Mouse (Mus musculus) urinary bladder, adult 18-20 months (tissue): ENCODE results near the gene Tpgs1.

ENCODE experiments used
- DNase-seq, 2 experiments: peaks; one replicate each; pipeline ENCODE4 v3.0.0; 2022; ENCODE audit warnings: low spot score in 2 of 2, mixed read lengths in 2 of 2

Gene Tpgs1

DNA sequence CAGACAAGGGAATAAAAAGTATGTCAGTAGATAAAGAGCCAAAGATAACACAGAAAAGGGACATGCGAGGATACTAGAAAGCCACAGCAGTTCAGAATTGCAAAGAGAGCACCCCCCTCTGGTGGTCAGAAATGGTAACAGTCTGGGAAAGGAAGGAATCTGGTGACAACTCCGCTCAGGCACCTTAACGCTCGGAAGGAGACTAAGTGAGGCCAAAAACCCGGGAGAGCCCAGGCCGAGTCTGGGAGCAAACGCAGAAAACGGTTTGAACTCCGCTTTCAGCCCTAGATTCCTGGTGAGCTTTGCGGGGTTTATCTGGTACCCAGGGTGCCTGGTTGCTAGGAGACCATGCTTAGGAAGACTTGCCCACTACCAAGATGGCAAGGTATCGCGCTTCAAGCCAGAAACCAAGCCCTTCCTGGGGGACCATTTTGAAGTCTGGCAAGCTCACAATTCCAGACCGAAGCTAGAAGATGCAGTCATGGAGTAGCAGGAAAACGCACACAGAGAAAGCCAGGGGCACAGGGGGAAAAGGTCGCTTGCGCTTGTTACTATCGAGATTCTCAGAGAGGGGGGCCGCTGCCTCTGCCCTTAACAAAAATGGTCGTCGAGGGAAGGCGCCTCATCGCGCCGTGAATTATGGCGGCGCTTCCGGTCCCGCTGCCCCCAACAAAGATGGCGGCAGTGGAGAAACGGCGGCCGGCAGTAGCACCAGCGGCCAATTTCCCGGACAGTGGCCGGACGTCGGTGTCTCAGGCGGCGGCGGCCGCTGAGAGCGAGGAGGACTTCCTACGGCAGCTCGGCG is at the start of gene Tpgs1:
TSS of gene Tpgs1 (plus strand) at position 599 of the 805 bp plus-strand sequence.
- DNase-seq, result peak; percentile 80 to 91

DNA sequence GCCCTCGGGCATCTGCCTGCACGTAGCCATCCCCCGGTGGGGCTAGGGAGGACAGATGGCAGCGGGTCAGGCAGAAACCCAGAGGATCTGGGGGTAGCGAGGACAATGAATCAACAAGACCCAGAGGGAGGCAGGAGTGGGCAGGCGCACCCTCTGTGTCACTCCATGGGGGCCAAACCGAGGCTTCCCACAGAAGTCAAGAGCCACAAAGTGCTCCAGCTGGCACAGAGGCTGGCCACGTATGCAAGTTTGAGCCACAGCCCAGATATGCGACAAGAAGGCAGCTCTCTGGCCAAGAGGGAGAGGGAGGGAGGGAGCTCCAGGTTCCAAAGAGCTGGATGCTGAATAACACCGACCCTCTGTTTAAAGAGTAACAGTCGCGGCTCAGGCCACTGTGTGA is 45.2 kb upstream of the Tpgs1 start:
- DNase-seq, result no peak

DNA sequence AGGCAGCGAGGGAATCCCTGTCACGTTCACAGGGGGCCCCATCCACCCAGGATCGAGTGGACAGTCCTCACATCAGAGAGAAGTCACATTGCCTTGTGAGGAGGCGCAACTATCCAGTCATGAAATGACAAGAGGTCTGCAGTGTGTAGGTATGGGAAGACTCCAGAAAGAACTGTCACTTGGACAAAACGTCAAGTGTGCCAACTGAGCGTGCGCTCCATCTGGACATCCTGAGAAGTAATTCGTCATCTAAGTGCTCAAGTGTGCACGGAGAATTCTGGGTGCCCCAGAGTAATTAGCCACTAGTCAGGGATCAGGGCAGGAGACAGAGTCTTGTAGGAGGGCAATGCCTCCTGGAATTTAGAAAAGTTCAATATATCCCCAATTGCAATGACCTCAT is 43.8 kb upstream of the Tpgs1 start:
- no peak for DNase-seq

DNA sequence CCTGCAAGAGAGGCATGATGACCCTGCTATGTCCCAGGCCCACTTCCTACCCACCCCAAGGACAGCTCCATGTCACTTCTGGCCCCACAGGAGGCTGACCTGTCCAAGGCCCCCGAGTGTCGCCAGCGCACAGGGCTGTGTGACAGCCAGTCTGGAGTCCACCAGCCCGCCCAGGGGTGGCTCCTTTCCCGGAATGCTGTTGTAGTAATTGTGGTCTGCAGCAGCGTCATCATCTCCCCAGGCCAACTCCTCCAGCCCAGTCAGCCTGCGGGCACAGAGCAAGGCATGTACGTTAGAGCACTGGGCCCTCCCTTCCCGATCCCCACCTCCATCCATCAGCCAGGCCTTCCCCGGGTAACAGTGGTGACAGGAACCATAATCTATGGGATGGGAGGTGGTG is 43.0 kb upstream of the Tpgs1 start:
- no peak for DNase-seq

DNA sequence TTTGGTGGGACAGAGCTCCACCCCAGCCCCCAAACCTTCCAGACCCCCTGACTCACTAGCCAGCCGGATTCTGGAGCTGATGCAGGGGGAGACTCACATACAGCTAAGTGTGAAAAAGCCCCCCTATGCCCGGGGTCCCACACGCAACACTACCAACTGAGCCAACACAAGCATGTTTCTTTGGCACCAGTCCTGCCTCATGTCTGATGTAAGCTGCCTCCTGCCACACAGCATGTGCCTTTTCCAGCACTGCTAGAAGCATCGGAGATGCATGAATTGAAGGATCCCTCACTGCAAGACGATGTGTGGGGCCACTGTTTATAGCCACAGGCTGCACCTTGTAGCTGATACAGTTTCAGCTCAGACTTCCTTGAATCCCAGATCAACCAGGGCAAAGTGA is 40.8 kb upstream of the Tpgs1 start:
- no peak for DNase-seq

DNA sequence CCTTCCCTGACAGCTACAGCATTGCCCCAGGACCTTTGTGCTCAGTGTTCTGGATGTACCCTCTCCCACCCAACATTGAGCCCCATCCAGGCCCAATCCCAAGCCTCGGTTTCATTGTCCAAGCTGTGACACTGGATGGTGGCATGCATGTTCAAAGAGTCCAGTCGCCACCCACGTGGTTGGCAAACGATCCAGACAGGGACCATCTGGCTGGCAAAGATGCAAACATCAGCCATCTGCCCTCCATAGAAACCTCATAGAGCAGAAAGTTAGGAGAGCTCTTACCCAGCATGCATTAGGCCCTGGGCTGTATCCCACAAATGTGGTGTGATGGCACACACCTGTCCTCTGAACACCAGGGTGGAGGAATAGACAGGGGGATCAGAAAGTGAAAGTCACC is 37.7 kb upstream of the Tpgs1 start:
- DNase-seq, result no peak

DNA sequence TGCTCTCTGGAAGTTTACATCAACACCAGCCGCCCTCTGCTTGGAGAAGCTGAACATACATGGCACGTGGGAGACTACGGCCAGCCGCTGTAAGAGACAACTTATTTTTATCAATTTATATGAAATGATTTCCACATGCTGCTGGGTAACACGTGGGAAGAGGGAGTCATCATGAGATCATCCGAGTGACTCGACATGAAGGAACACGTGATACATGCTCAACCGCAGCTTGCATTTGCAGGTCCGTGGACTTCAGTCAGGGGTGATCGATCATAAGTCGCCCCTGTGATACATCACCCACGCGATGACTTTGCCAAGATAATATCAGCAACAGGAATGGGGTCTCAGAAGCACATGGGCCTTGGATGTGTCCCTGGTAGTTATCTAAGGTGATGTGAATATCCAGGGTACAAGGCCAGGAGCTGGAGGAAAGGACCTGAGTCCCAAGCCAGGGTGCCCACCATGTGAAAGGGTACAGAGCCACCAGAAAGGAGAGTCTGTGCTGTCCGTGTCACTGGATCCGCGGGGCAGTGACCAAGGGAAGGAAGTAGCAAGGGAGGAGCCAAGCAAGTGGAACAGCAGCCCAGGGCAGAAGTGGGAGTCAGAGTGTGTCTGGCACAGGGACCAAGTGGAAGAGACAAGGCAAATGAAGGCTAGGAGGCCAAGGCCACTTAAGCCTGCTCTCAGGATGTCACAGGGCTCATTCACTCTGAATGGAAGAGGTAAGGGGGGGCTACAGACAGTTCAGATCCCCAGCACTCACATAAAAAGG is 36.0 kb upstream of the Tpgs1 start:
- DNase-seq, result no peak

DNA sequence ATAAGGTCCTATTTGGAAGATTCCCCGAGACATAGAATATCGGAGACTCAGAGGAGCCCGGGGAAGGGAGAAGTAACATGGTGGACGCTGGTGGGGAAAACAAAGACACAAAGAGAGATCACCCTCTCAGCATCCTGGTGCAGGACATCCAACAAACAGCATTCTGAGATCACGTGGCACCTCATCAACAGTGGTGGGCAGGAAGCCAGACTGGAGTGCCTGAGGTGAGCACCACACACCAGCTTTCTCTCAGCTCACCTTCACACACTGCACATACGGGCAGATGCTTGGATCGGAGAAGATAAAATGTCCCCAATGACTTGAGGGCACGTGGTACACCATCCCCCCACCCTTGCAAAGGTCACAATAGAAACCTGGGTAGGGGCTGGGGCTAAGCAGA is 32.9 kb upstream of the Tpgs1 start:
- no peak for DNase-seq

DNA sequence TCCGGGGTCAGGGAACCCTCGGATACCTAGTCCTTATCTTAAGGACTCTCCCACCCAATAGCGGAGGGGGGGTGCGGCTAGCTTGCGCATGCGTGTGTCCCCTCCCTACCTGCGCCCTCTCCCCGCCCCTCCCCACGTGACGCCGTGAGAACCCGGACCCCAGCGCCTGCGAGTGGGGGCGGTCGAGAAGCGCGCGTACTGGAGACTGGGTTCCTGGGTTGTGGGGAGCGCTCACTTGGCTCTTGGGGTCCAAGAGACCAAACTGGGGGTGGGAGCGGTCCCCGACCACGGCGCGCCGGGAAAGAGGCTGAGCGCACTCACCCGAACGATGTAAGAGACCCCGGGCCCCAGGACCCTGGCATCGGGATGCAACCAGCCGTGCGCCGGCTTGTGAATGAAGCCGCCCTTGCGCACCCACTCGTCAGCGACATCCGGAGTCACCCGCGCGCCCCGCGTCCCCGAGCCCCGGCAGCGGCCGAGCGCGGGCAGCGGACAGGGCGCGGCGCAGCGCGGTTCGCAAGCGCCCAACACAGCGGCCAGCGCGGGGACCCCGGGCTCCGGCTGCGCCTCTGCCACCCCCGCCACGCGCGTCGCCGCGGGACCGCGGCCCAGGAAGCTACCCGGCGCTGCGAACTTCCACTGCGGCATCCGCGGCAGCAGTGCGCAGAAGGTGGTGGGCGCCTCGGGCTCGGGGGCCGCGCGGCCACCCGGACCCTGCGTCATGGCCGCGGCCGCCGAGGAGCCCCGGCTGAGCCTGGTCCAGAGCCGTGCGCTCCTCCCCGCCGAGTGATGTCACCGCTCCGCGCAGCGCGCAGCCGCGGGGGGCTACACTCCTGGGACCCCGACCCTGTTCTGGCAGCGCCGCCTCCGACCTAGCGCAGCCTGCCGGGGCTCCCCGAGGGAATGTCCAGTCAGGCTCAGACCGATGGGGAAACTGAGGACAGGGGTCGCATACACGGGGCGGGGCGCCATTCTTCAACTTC is 31.8 kb upstream of the Tpgs1 start, which contains the start of gene Shc2:
TSS of gene Shc2 (minus strand) at position 791 of the 983 bp plus-strand sequence.
- DNase-seq, result peak; percentile 4 to 13

DNA sequence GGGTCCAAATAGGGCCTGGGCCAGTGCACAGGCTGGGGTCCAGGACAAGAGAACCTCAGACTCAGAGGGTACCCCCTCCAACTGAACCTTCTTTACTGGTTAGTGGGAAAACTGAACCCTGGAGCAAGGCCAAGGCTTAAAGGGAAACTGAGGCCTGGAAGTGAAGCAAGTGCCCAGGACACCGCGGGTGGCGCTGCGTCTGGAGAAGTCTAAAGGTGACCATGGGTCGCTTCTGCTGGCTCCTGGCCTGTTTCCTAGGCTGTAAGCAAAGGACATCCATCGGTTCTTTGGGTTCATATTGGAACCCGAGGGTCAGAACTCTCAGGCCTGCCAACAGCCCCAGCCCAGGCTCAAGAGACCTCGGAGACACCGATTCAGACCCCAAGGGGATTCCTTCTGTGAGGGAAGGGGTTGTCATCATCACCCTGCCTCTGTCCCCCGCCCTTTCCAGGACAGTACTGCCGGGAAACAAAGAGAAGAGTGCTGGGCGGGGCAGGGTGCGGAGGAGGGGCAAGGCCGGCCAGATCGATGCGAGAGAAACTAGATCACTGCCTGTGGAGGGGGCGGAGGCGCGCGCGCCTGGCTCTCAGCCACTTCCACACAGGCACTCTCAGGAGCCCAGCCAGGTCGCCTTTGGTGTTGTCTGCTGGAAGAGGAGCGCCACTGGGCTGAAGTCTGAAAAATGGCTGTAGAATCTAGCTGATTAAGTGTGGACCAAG is 30.5 kb upstream of the Tpgs1 start:
- peak in 1 of 2 experiments; percentile 42 for DNase-seq

DNA sequence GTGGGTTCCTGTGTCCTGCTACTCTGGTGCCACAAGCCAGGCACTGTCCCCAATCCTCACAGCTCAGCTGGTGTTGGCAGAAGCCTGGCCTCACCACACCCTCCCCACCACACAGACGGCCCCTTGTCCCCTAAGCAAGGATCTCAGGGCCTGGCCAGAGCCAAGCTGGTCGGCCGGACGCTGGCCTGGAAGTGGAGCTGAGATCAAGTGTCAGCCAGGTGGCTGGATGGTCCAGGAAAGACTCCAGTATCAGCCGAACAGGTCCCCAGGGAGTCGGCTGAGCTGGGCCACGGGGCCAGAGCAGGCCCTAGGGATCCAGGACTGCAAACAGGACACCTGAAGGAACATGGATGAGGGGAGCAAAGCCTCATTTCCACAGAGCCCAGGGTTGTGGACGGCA is 23.5 kb upstream of the Tpgs1 start, which contains the start of gene Odf3l2:
TSS of gene Odf3l2 (minus strand) at position 28 of the 400 bp plus-strand sequence.
- no peak for DNase-seq

DNA sequence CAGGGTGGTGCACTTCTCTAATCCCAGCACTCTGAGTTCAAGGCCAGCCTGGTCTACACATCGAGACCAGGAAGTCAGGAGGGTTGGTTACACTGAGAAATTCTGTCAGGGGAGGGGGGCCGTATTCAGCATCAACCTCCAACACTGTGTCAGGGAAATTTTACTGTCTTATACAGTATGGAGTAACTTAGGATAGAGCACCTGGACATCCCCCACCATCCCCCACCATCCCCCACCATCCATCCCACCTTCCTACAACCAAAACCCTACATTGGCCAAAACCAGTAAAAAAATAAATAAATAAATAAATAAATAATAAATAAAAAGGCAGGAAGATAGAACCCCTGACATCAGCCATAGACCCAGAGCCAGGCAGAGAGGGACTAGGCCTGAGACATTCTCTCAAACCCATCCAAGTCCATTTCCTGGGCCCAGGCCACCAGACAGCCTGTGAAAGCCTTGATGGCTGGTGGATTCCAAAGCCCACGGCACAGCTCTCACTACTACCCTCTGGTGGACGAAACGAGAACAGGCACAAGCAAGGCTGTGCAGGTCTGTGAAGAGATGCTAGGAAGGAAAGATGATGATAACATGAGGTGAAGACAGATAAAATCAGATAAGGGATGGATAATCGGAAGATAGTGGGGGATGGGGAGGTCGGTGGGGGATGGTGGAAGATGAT is 20.0 kb upstream of the Tpgs1 start:
- DNase-seq, result peak; percentile 45 to 46

DNA sequence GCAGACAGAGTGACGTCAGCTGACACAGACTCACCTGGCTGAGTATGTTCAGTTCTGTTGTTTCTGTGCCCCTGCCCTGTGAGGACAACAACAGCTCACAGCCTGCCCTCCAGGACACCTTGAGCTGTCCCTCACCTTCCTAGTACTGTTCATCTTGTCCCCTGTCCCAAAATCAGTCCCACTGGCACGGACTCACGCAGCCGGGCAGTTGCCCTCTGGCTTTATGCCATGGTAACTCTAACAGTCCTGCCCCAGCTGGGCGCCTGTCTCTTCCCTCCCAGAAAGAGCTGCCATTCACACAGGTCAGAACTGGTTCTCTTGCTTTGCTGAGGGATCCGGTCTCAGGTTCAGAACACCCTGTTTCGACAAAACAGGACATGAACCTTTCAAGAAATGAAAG is 16.4 kb upstream of the Tpgs1 start:
- DNase-seq, result no peak

DNA sequence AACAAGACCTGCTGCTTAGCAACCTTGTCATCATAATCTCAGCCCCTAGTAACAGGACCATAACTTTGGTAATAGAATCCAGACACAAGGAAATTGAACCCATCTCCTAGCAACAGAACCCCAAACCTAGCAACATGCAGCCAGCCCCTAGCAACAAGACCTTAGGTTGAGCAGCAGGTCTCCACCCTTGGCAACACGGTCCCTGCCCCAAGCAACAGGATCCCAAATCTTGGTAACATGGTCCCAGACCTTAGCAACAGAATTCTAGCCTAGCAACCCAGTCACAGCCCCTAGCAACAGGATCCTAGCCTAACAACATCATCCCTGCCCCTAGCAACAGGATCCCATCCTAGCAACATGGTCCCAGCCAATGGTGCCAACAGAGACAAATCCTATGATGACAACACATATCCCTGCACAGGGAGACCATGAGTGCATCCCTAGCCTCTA is 14.2 kb upstream of the Tpgs1 start:
- no peak for DNase-seq

DNA sequence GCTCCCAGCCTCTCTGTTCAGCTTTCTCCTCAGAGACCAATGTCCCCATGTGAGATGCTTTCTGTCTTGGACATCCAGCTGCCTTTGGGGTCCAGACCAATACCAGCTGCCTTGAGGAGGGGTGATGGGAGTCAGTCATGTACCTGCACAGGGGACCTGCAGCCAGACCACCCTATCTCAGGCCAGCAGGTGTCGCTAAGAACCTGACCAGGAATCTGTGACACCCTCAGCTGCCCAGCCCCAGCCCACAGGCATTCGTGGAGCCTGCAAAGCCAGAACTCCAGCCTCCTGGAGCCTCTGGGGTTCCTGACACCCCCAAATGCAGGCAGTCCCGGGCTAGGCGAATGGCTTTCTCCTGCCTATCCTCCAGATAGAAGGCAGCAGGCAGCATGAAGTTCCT is 10.3 kb upstream of the Tpgs1 start:
- no peak for DNase-seq

DNA sequence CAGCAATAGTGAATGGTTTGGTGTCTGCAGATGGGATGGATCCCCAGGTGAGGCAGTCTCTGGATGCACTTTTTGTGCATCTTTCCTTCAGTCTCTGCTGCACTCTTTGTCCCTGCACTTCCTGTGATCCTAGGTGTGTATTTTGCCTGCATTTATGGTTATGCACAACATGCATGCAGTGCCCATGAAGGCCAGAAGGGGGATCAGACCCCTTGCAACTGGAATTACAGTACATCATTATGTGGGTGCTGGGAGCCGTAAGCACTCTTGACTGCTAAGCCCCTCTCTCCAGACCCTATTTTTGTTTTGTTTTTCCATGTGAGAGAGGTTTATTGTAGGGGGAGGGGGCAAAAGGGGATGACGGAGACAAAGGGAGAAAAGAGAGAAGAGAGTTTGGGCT is 8.9 kb upstream of the Tpgs1 start:
- no peak for DNase-seq

DNA sequence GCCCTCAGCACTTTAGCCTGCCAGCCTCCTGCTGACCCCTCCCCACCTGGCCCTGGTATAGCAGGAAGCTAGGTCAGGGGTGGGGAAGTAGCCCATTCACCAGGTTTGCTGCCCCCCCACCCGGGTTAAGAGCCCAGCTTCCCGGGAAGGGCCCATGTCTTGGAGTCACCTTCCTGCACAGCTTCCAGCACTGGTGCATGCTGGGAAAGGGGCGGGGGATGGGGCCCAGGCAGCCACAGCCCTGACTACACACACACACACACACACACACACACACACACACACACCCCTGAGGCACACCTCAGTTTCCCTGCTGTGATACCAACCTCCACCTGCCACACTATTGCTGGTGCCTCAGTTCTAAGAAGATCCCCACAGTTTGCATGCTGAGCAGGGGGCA is 7.3 kb upstream of the Tpgs1 start:
- DNase-seq, result no peak

DNA sequence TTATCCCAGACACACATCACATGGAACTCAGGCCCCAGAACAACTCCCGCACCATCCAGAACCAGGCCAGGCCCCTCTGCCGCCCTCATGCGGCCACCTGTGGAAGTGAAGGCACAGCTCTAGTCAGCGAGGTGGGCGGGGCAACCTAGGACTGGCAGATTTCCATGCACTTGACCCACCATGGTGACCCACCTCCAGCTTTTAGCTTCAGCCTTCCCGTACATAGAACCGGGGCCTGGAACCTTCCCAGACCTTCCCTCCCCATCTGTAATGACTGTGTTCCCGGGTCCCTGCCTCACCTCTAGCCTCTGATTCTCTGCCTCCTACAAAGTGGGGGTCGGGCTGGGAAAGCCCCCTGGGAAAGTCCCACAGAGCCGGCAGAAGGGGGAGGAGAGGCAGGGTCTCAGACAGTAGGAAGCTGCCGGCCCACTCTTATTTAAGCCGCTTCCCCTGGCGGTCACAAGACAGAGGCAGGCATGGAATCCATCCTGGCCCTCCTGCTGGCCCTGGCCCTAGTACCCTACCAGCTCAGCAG is 5.0 kb upstream of the Tpgs1 start, which contains the start of gene Madcam1:
TSS of gene Madcam1 (plus strand) at position 429 of the 535 bp plus-strand sequence.
- peak in 1 of 2 experiments; percentile 60 for DNase-seq

DNA sequence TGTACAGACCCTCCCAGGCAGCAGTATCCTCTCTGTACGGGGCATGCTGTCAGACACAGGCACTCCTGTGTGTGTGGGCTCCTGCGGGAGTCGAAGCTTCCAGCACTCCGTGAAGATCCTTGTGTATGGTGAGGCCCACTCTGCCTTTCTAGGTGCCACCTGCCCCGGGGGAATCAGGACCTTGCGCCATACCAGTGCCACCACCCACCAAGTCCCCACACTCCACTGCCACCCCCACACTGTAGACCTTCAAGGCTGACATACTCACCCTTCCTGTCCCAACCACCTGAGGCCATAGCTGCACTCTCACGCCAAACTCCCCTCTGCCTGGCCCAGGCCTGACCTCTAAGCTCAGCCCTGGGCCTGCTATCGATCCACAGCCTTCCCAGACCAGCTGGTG is 4.1 kb upstream of the Tpgs1 start:
- no peak for DNase-seq

DNA sequence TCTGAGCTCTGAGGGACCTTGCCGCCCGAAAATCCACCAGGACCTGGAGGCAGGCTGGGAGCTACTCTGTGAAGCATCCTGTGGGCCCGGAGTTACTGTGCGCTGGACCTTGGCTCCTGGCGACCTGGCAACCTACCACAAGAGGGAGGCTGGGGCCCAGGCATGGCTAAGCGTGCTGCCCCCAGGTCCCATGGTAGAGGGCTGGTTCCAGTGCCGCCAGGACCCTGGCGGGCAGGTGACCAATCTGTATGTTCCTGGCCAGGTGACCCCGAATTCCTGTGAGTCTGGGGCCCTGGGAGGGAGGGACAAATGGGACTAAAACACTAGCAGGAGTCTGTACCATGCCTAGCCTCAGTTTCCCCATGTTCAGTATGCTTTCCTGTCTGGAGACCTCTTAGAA is 2.7 kb upstream of the Tpgs1 start:
- no peak for DNase-seq
